Mouse (Mus musculus): ENCODE measurements around the gene Gm37419. TPM values are rescaled to one million over a fixed set of nuclear protein-coding genes. Genes with fewer than 3 reads are reported as not detected.
A peak's percentile ranks its signal among the peaks of the same experiment; 100 is the strongest.

The Gm37419 gene
- polyA plus RNA-seq (2011; ENCODE audit: insufficient read length, low read depth, missing spikeins), result not detected in 2 replicates

- Histone ChIP-seq H3K4me3 (ENCODE audit: insufficient read depth, low read length) (peak within 1 kb of the TSS; percentile 99), H3K27ac (ENCODE audit: insufficient read depth, low read length) (peak within 1 kb of the TSS; percentile 96), H3K4me1 (ENCODE audit: control insufficient read depth, insufficient read depth, low read length) (peaks cover 5% of the 10 kb centered on the region)
- TF ChIP-seq CTCF (IDR thresholded peaks at IDR 0.05; ENCODE audit: borderline replicate concordance, insufficient read depth, low read length) (no peak), POLR2A (IDR thresholded peaks at IDR 0.05; ENCODE audit: low read depth, low read length) (peak; percentile 92)
These were observed at the start of gene Gm37419, which contains the start of gene Bcl6 for GRCm38 (mm10) chr16:23988466-23989208. Gene Gm37419, plus strand, starts transcription at chr16:23988482. Gene Bcl6, minus strand, starts transcription at chr16:23988852.

DNA sequence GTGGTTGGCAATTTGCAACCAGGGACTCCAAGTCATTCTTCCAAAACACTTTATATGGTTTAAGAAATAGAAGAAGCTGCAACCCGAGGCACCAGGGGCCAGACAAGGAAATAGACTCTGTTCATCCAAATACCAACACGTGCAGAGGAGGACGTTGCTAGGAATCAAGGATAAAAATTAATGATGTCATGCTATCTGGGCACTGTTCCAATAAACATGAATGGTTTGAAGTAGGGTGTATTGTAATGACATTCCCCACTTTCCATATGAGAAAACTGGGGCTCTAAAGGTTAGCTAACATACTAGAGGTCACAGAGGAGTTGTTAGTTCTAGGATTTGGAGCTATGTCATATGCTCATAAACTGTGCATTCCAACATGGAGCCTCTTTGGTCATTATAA is 43.5 kb upstream of the Gm37419 start:
- Histone ChIP-seq H3K4me1 (ENCODE audit: control insufficient read depth, insufficient read depth, low read length) (no peaks in the 10 kb centered on the region), H3K27ac (ENCODE audit: insufficient read depth, low read length) (no peak overlapping the region), H3K4me3 (ENCODE audit: insufficient read depth, low read length) (no peak overlapping the region)
- no peak for TF ChIP-seq CTCF (IDR thresholded peaks at IDR 0.05; ENCODE audit: borderline replicate concordance, insufficient read depth, low read length)

GRCm38 (mm10) chr16:23947654-23948053 is 40.6 kb upstream of the Gm37419 start:
- H3K27ac ChIP-seq (ENCODE audit: insufficient read depth, low read length), result no peak overlapping the region
- H3K4me3 ChIP-seq (ENCODE audit: insufficient read depth, low read length), result no peak overlapping the region
- TF ChIP-seq CTCF (IDR thresholded peaks at IDR 0.05; ENCODE audit: borderline replicate concordance, insufficient read depth, low read length) (no peak), POLR2A (IDR thresholded peaks at IDR 0.05; ENCODE audit: low read depth, low read length) (no peak)
- H3K4me1 ChIP-seq (ENCODE audit: control insufficient read depth, insufficient read depth, low read length), result no peaks in the 10 kb centered on the region

- Histone ChIP-seq H3K27ac (ENCODE audit: insufficient read depth, low read length) (no peak overlapping the region), H3K4me3 (ENCODE audit: insufficient read depth, low read length) (no peak overlapping the region), H3K4me1 (ENCODE audit: control insufficient read depth, insufficient read depth, low read length) (no peaks in the 10 kb centered on the region)
- TF ChIP-seq CTCF (IDR thresholded peaks at IDR 0.05; ENCODE audit: borderline replicate concordance, insufficient read depth, low read length) (no peak), POLR2A (IDR thresholded peaks at IDR 0.05; ENCODE audit: low read depth, low read length) (no peak)
These were observed 36.1 kb upstream of the Gm37419 start for GRCm38 (mm10) chr16:23952101-23952727.

DNA sequence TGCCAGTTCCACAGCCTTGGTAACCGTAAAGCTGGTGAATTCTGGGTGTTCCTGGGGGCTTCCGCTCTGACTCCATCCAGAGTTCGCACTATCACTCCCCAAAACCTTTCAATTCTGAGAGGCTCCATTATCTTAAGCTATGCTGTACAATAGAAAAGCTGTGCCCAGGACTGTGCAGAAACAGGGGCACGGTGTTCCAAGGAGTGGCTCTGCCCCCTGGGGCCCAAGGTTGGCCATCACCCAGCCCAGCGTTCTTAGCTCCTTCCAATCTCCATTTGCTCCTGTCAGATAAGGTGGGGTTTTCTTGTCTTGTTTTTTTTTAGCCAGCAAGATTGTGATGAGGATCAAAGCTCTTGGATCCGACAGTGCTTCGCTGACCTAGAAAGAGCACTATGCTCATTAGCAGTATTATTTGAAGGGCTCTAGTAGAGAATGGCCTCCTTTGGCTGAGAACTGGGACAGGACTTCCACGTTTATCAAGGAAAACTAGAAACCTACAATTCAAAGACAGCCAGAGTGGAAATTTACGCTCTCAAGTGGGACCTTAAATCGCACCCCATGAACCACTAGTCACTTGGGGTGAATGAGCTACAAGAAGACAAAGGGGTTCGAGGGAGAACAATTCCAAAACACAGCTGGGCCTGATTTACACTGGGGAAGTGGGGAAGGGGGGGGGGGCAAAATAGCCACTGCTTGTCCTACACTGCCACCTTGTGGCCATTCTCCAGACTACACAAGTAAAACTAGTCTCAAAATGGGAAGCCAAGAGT is 34.9 kb upstream of the Gm37419 start:
- Histone ChIP-seq H3K4me1 (ENCODE audit: control insufficient read depth, insufficient read depth, low read length) (no peaks in the 10 kb centered on the region), H3K27ac (ENCODE audit: insufficient read depth, low read length) (no peak overlapping the region), H3K4me3 (ENCODE audit: insufficient read depth, low read length) (no peak overlapping the region)
- no peak for TF ChIP-seq POLR2A (IDR thresholded peaks at IDR 0.05; ENCODE audit: low read depth, low read length)
- 0 out of 2 replicates have a peak, but pooled peaks have one; percentile 18 for TF ChIP-seq CTCF (IDR thresholded peaks at IDR 0.05; ENCODE audit: borderline replicate concordance, insufficient read depth, low read length)

- no peak overlapping the region for H3K27ac ChIP-seq (ENCODE audit: insufficient read depth, low read length)
- no peaks in the 10 kb centered on the region for H3K4me1 ChIP-seq (ENCODE audit: control insufficient read depth, insufficient read depth, low read length)
- TF ChIP-seq CTCF (IDR thresholded peaks at IDR 0.05; ENCODE audit: borderline replicate concordance, insufficient read depth, low read length), result no peak
- TF ChIP-seq POLR2A (IDR thresholded peaks at IDR 0.05; ENCODE audit: low read depth, low read length), result no peak
- H3K4me3 ChIP-seq (ENCODE audit: insufficient read depth, low read length), result no peak overlapping the region
These were observed 34.4 kb upstream of the Gm37419 start for GRCm38 (mm10) chr16:23953959-23954260.

- H3K4me1 ChIP-seq (ENCODE audit: control insufficient read depth, insufficient read depth, low read length), result no peaks in the 10 kb centered on the region
- H3K4me3 ChIP-seq (ENCODE audit: insufficient read depth, low read length), result no peak overlapping the region
- no peak overlapping the region for H3K27ac ChIP-seq (ENCODE audit: insufficient read depth, low read length)
- TF ChIP-seq CTCF (IDR thresholded peaks at IDR 0.05; ENCODE audit: borderline replicate concordance, insufficient read depth, low read length), result no peak
- no peak for TF ChIP-seq POLR2A (IDR thresholded peaks at IDR 0.05; ENCODE audit: low read depth, low read length)
These were observed 29.3 kb upstream of the Gm37419 start for GRCm38 (mm10) chr16:23958938-23959337.

DNA sequence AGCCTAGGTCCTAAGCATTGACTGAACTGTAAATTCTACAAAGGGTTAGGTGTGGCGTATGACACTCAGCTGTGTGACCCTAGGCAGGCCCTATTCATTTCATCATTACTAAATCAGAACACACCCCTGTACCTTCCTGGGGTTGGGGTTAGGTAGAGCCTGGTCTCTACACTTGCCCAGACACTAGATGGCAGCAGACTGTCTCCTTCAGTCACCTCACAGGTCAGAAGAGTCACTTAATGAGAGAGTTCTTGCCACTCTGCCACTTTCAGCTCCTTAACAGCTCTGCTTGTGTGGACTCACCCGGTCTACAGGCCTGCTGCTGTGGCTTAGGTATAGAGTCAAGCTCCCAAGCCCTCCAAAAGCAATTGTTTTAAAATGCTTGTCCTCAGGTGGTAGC is 25.9 kb upstream of the Gm37419 start:
- Histone ChIP-seq H3K4me3 (ENCODE audit: insufficient read depth, low read length) (no peak overlapping the region), H3K27ac (ENCODE audit: insufficient read depth, low read length) (no peak overlapping the region), H3K4me1 (ENCODE audit: control insufficient read depth, insufficient read depth, low read length) (no peaks in the 10 kb centered on the region)
- TF ChIP-seq CTCF (IDR thresholded peaks at IDR 0.05; ENCODE audit: borderline replicate concordance, insufficient read depth, low read length), result peak; percentile 56; the same call in 1 of the 2 replicates
- TF ChIP-seq POLR2A (IDR thresholded peaks at IDR 0.05; ENCODE audit: low read depth, low read length), result no peak

DNA sequence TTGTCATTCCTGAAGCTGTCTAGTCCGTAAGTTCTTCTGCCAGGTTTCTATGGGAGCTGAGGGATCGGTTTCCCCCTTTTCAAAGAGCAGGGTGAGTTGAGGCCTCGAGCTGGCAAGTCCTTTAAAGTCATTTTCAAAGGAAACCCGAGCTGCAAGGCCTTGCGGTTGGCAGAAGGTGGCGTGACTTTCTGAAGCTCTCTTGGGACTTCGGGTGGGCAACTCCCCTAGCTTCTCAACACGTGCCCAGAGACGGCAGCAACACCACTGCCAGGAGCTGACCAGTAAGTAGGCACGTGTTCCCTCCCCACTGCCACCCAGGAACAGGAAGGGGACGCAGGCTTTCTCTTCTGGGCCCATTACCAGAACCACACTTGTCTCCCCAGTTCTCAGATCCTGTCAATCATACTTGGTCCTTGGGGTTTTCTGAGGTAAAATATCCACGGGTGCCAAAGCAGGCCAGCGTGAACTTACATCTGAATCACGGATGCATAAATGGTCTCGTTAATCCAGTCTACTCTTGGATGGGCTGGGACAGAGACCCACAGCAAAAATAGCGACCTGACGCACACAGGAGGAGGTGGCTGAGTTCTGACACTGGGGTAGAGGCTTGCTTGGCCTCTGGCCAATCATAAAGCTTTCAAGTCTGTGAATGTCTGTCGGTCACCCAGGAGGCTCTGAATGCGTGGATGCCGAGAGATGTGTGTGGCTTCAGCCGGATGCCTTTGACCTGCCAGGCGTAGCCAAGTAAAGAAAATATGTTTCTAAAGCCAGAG is 24.2 kb upstream of the Gm37419 start:
- Histone ChIP-seq H3K27ac (ENCODE audit: insufficient read depth, low read length) (no peak overlapping the region), H3K4me3 (ENCODE audit: insufficient read depth, low read length) (no peak overlapping the region), H3K4me1 (ENCODE audit: control insufficient read depth, insufficient read depth, low read length) (no peaks in the 10 kb centered on the region)
- TF ChIP-seq CTCF (IDR thresholded peaks at IDR 0.05; ENCODE audit: borderline replicate concordance, insufficient read depth, low read length) (no peak), POLR2A (IDR thresholded peaks at IDR 0.05; ENCODE audit: low read depth, low read length) (no peak)
